Mouse (Mus musculus) limb, embryonic 13.5 days (tissue): ENCODE results near the gene Eef2k. TPM values are rescaled to one million over a fixed set of nuclear protein-coding genes. Genes with fewer than 3 reads are reported as not detected.

Experiments
- polyA plus RNA-seq: library from polyadenylated mRNA; unstranded; fragments of >200 nt; fragmentation: Nextera tagmentation; extraction: Ambion mirVana; gene quantifications from 2 replicates; pipeline ENCODE4 v1.2.1, GENCODE M21; 2015

Gene Eef2k
- polyA plus RNA-seq, 1 experiment from 2014 or later, result 36.3 TPM

Other genes with a start within 250 kb of the Eef2k start
- gene Uqcrc2, start 207.7 kb upstream of the Eef2k start, polyA plus RNA-seq, result 182 and 189 TPM in 2 replicates
- gene Pdzd9, start 172.5 kb upstream of the Eef2k start, polyA plus RNA-seq, result 0.29 and 0.59 TPM in 2 replicates
- gene Mosmo, start 165.2 kb upstream of the Eef2k start, polyA plus RNA-seq, result 16.1 and 16.4 TPM in 2 replicates
- 0.10 and 0.20 TPM in 2 replicates for gene Vwa3a, start 103.5 kb upstream of the Eef2k start, polyA plus RNA-seq
- not detected in 2 replicates for gene Gm5737, start 30.5 kb upstream of the Eef2k start, polyA plus RNA-seq
- gene Polr3e, start 74.9 kb downstream of the Eef2k start, polyA plus RNA-seq, result 40.0 and 41.9 TPM in 2 replicates
- 13.3 and 13.9 TPM in 2 replicates for gene Cdr2, start 139.5 kb downstream of the Eef2k start, polyA plus RNA-seq
- gene Mfsd13b, start 139.7 kb downstream of the Eef2k start, polyA plus RNA-seq, result 0.25 TPM in 1 of 2 replicates, not detected in the other
- 243 and 247 TPM in 2 replicates for gene Mettl9, start 191.6 kb downstream of the Eef2k start, polyA plus RNA-seq
- 1.3 and 1.7 TPM in 2 replicates for gene Igsf6, start 231.7 kb downstream of the Eef2k start, polyA plus RNA-seq
- gene Otoa, start 238.8 kb downstream of the Eef2k start, polyA plus RNA-seq, result 0.13 and 0.18 TPM in 2 replicates